Mouse (Mus musculus) CD4-positive naive resting alpha-beta T cell, adult 57 days (primary cell): Measurements from ENCODE around the gene Snx11. TPM values are rescaled to one million over a fixed set of nuclear protein-coding genes. Genes with fewer than 3 reads are reported as not detected.

Experiments
- total RNA-seq: library from RNA; stranded (reverse); gene quantifications from one replicate; pipeline ENCODE4 v1.2.4, GENCODE M21; 2023

The Snx11 gene
- total RNA-seq: 34.0 TPM

GRCm38 (mm10) chr11:96776968-96777962, at the start of gene Snx11:
Gene Snx11, minus strand, starts transcription at chr11:96777559.

GRCm38 (mm10) chr11:96788871-96789795, 11.8 kb upstream of the Snx11 start, which contains the start of gene Cbx1:
Gene Cbx1, plus strand, starts transcription at chr11:96789127.

Other genes with a start within 250 kb of the Snx11 start
- 46.6 TPM for gene Cbx1, start 11.6 kb upstream of the Snx11 start, total RNA-seq
- gene Nfe2l1, start 52.4 kb upstream of the Snx11 start, total RNA-seq: 45.4 TPM
- gene Copz2, start 72.3 kb upstream of the Snx11 start, total RNA-seq: 1.2 TPM
- 56.0 TPM for gene Cdk5rap3, start 138.9 kb upstream of the Snx11 start, total RNA-seq
- gene Prr15l, start 150.5 kb upstream of the Snx11 start, total RNA-seq: not detected
- gene Pnpo, start 166.4 kb upstream of the Snx11 start, total RNA-seq: 18.1 TPM
- 54.2 TPM for gene Sp2, start 205.4 kb upstream of the Snx11 start, total RNA-seq
- 4.7 TPM for gene Sp6, start 235.8 kb upstream of the Snx11 start, total RNA-seq